Mouse (Mus musculus): ENCODE measurements around the gene Pctp. TPM values are rescaled to one million over a fixed set of nuclear protein-coding genes. Genes with fewer than 3 reads are reported as not detected.

Gene Pctp
- polyA plus RNA-seq, 1 experiment from 2014 or later: 0.78 TPM

- no peaks in the 10 kb centered on the region for H3K27me3 ChIP-seq (replicated peaks; ENCODE audit: control insufficient read depth, insufficient read depth, low read length)
- 91% methylated on average over 10 of the region's 10 CpGs for WGBS
- peaks cover 6% of the 10 kb centered on the region for H3K4me1 ChIP-seq (ENCODE audit: control insufficient read depth, insufficient read depth, low read depth, low read length)
- no peak overlapping the region for H3K9ac ChIP-seq (ENCODE audit: low read depth, low read length)
- no peak overlapping the region for H3K27ac ChIP-seq (ENCODE audit: low read depth, low read length)
- H3K36me3 ChIP-seq (ENCODE audit: control insufficient read depth, insufficient read depth, low read length): no peaks in the 10 kb centered on the region
- H3K9me3 ChIP-seq (ENCODE audit: control insufficient read depth, low read length): no peaks in the 10 kb centered on the region
- H3K4me2 ChIP-seq (ENCODE audit: low read length): no peak overlapping the region
- no peak for ATAC-seq
- H3K4me3 ChIP-seq (ENCODE audit: low read length): no peak overlapping the region
These were observed 1.1 kb downstream of the Pctp start for GRCm38 (mm10) chr11:90001396-90002230.

GRCm38 (mm10) chr11:90000666-90001065, 2.0 kb downstream of the Pctp start:
- Histone ChIP-seq H3K4me2 (ENCODE audit: low read length) (no peak overlapping the region), H3K27ac (ENCODE audit: low read depth, low read length) (no peak overlapping the region), H3K9me3 (ENCODE audit: control insufficient read depth, low read length) (no peaks in the 10 kb centered on the region), H3K4me1 (ENCODE audit: control insufficient read depth, insufficient read depth, low read depth, low read length) (peaks cover 6% of the 10 kb centered on the region), H3K36me3 (ENCODE audit: control insufficient read depth, insufficient read depth, low read length) (no peaks in the 10 kb centered on the region), H3K27me3 (replicated peaks; ENCODE audit: control insufficient read depth, insufficient read depth, low read length) (no peaks in the 10 kb centered on the region), H3K9ac (ENCODE audit: low read depth, low read length) (no peak overlapping the region), H3K4me3 (ENCODE audit: low read length) (no peak overlapping the region)
- ATAC-seq: no peak
- WGBS: 88% methylated on average over 4 of the region's 4 CpGs

GRCm38 (mm10) chr11:89998996-89999770, 3.5 kb downstream of the Pctp start:
- no peak for ATAC-seq
- 90% methylated on average over 18 of the region's 18 CpGs for WGBS
- no peak overlapping the region for H3K9ac ChIP-seq (ENCODE audit: low read depth, low read length)
- no peak overlapping the region for H3K27ac ChIP-seq (ENCODE audit: low read depth, low read length)
- no peaks in the 10 kb centered on the region for H3K9me3 ChIP-seq (ENCODE audit: control insufficient read depth, low read length)
- peaks cover 6% of the 10 kb centered on the region for H3K4me1 ChIP-seq (ENCODE audit: control insufficient read depth, insufficient read depth, low read depth, low read length)
- H3K4me2 ChIP-seq (ENCODE audit: low read length): no peak overlapping the region
- no peaks in the 10 kb centered on the region for H3K27me3 ChIP-seq (replicated peaks; ENCODE audit: control insufficient read depth, insufficient read depth, low read length)
- H3K36me3 ChIP-seq (ENCODE audit: control insufficient read depth, insufficient read depth, low read length): no peaks in the 10 kb centered on the region
- no peak overlapping the region for H3K4me3 ChIP-seq (ENCODE audit: low read length)

- H3K27me3 ChIP-seq (replicated peaks; ENCODE audit: control insufficient read depth, insufficient read depth, low read length): no peaks in the 10 kb centered on the region
- H3K4me3 ChIP-seq (ENCODE audit: low read length): no peak overlapping the region
- H3K36me3 ChIP-seq (ENCODE audit: control insufficient read depth, insufficient read depth, low read length): no peaks in the 10 kb centered on the region
- H3K27ac ChIP-seq (ENCODE audit: low read depth, low read length): no peak overlapping the region
- no peak for ATAC-seq
- 76% methylated on average over 7 of the region's 7 CpGs for WGBS
- no peaks in the 10 kb centered on the region for H3K4me1 ChIP-seq (ENCODE audit: control insufficient read depth, insufficient read depth, low read depth, low read length)
- no peak overlapping the region for H3K9ac ChIP-seq (ENCODE audit: low read depth, low read length)
- no peak overlapping the region for H3K4me2 ChIP-seq (ENCODE audit: low read length)
- H3K9me3 ChIP-seq (ENCODE audit: control insufficient read depth, low read length): no peaks in the 10 kb centered on the region
These were observed 5.8 kb downstream of the Pctp start for GRCm38 (mm10) chr11:89996856-89997255.

DNA sequence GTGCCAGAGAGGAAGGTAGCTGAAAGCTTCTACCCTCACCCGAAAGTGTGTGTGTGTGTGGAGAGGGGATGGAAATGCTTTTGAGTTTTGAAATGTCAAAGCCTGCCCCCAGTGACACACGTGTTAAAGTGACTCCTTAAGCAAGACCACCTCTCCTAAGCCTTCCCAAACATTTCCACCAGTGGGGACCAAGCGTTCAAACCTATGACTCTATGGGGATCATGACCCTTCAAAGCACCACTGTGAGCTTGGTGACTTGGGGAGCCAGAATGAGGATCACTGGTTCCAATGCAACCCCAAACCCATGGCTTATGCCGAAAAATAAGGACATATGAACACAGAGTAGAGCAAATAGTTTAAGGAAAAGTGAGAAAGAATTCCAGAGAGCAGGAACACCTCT, 6.3 kb downstream of the Pctp start:
- 90% methylated on average over 4 of the region's 4 CpGs for WGBS
- Histone ChIP-seq H3K27me3 (replicated peaks; ENCODE audit: control insufficient read depth, insufficient read depth, low read length) (no peaks in the 10 kb centered on the region), H3K4me2 (ENCODE audit: low read length) (no peak overlapping the region), H3K4me3 (ENCODE audit: low read length) (no peak overlapping the region), H3K36me3 (ENCODE audit: control insufficient read depth, insufficient read depth, low read length) (no peaks in the 10 kb centered on the region), H3K27ac (ENCODE audit: low read depth, low read length) (no peak overlapping the region), H3K9me3 (ENCODE audit: control insufficient read depth, low read length) (no peaks in the 10 kb centered on the region), H3K9ac (ENCODE audit: low read depth, low read length) (no peak overlapping the region), H3K4me1 (ENCODE audit: control insufficient read depth, insufficient read depth, low read depth, low read length) (no peaks in the 10 kb centered on the region)
- ATAC-seq: no peak

- no peaks in the 10 kb centered on the region for H3K27me3 ChIP-seq (replicated peaks; ENCODE audit: control insufficient read depth, insufficient read depth, low read length)
- H3K4me1 ChIP-seq (ENCODE audit: control insufficient read depth, insufficient read depth, low read depth, low read length): no peaks in the 10 kb centered on the region
- no peak overlapping the region for H3K9ac ChIP-seq (ENCODE audit: low read depth, low read length)
- WGBS: 88% methylated on average over 5 of the region's 5 CpGs
- no peak overlapping the region for H3K4me3 ChIP-seq (ENCODE audit: low read length)
- H3K9me3 ChIP-seq (ENCODE audit: control insufficient read depth, low read length): no peaks in the 10 kb centered on the region
- no peaks in the 10 kb centered on the region for H3K36me3 ChIP-seq (ENCODE audit: control insufficient read depth, insufficient read depth, low read length)
- H3K27ac ChIP-seq (ENCODE audit: low read depth, low read length): no peak overlapping the region
- ATAC-seq: no peak
- H3K4me2 ChIP-seq (ENCODE audit: low read length): no peak overlapping the region
These were observed 7.1 kb downstream of the Pctp start for GRCm38 (mm10) chr11:89995596-89995995.

- no peak for ATAC-seq
- no peak overlapping the region for H3K4me3 ChIP-seq (ENCODE audit: low read length)
- no peaks in the 10 kb centered on the region for H3K27me3 ChIP-seq (replicated peaks; ENCODE audit: control insufficient read depth, insufficient read depth, low read length)
- H3K9me3 ChIP-seq (ENCODE audit: control insufficient read depth, low read length): no peaks in the 10 kb centered on the region
- no peak overlapping the region for H3K4me2 ChIP-seq (ENCODE audit: low read length)
- H3K36me3 ChIP-seq (ENCODE audit: control insufficient read depth, insufficient read depth, low read length): no peaks in the 10 kb centered on the region
- no peaks in the 10 kb centered on the region for H3K4me1 ChIP-seq (ENCODE audit: control insufficient read depth, insufficient read depth, low read depth, low read length)
- no peak overlapping the region for H3K27ac ChIP-seq (ENCODE audit: low read depth, low read length)
- 70% methylated on average over 2 of the region's 2 CpGs for WGBS
- no peak overlapping the region for H3K9ac ChIP-seq (ENCODE audit: low read depth, low read length)
These were observed 8.0 kb downstream of the Pctp start for GRCm38 (mm10) chr11:89994706-89995105.

GRCm38 (mm10) chr11:89991661-89992060, 11.0 kb downstream of the Pctp start:
- Histone ChIP-seq H3K4me2 (ENCODE audit: low read length) (no peak overlapping the region), H3K27ac (ENCODE audit: low read depth, low read length) (no peak overlapping the region), H3K9me3 (ENCODE audit: control insufficient read depth, low read length) (no peaks in the 10 kb centered on the region), H3K27me3 (replicated peaks; ENCODE audit: control insufficient read depth, insufficient read depth, low read length) (no peaks in the 10 kb centered on the region), H3K4me1 (ENCODE audit: control insufficient read depth, insufficient read depth, low read depth, low read length) (no peaks in the 10 kb centered on the region), H3K9ac (ENCODE audit: low read depth, low read length) (no peak overlapping the region), H3K4me3 (ENCODE audit: low read length) (no peak overlapping the region), H3K36me3 (ENCODE audit: control insufficient read depth, insufficient read depth, low read length) (no peaks in the 10 kb centered on the region)
- ATAC-seq: no peak

DNA sequence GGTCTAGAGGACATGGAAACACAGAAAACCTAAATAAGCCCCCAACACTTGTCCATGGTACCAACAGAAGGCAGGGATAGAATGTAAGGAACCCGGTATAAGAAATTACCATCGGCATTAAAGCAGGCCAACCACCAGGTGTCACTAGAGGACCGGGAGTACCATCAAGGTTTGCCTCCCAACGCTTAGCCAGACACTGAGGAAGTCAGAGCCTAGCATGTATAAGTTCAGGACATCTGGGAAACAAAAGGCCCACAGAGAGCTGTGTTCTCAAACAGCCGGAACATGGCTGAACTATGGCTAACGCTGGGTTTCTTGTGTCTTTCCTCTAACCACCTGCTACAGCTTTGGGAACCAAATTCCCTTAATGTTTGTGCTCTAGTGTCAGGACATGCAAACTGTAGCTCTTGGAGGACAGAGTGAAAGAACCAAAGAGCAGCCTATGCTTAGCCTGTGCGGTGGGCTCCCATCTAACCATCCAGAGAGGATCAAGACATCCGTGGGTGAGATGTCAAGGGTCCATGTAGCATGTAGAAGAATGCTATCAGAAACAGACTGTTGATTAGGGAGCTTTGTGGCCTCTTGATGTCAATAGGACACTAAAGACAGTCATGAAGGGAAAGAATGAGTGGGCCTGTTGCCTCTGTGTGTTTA, 13.6 kb downstream of the Pctp start:
- ATAC-seq: peak; percentile 60
- 20% methylated on average over 8 of the region's 8 CpGs for WGBS
- H3K4me2 ChIP-seq (ENCODE audit: low read length): no peak overlapping the region
- H3K4me3 ChIP-seq (ENCODE audit: low read length): no peak overlapping the region
- no peaks in the 10 kb centered on the region for H3K4me1 ChIP-seq (ENCODE audit: control insufficient read depth, insufficient read depth, low read depth, low read length)
- no peaks in the 10 kb centered on the region for H3K36me3 ChIP-seq (ENCODE audit: control insufficient read depth, insufficient read depth, low read length)
- H3K27me3 ChIP-seq (replicated peaks; ENCODE audit: control insufficient read depth, insufficient read depth, low read length): no peaks in the 10 kb centered on the region
- no peaks in the 10 kb centered on the region for H3K9me3 ChIP-seq (ENCODE audit: control insufficient read depth, low read length)
- H3K27ac ChIP-seq (ENCODE audit: low read depth, low read length): no peak overlapping the region
- no peak overlapping the region for H3K9ac ChIP-seq (ENCODE audit: low read depth, low read length)
